Mouse (Mus musculus): ENCODE results near the gene Mylk3.

- TF ChIP-seq GATA1 (IDR thresholded peaks at IDR 0.05; ENCODE audit: borderline replicate concordance, low read length) (no peak), FLI1 (IDR thresholded peaks at IDR 0.05; ENCODE audit: low read length) (no peak)
These were observed 74.4 kb downstream of the Mylk3 start for GRCm38 (mm10) chr8:85311743-85312142.
